Mouse (Mus musculus) ES-E14 (cell line): ENCODE measurements around the gene Fam19a1.

Experiments used
- HCFC1 ChIP-seq: IDR thresholded peaks from 2 replicates; pipeline ENCODE4 v1.6.1; 2012; ENCODE audit warnings: low read length, inconsistent platforms, borderline replicate concordance; ENCODE audit not compliant: insufficient read depth
- ZC3H11A ChIP-seq: IDR thresholded peaks from 2 replicates; pipeline ENCODE4 v1.6.1; 2012; ENCODE audit warnings: low read depth, mild to moderate bottlenecking, inconsistent platforms, low read length, borderline replicate concordance
- ZNF384 ChIP-seq: IDR thresholded peaks from 2 replicates; pipeline ENCODE4 v1.6.1; 2012; ENCODE audit warnings: low read depth, low read length, inconsistent platforms

DNA sequence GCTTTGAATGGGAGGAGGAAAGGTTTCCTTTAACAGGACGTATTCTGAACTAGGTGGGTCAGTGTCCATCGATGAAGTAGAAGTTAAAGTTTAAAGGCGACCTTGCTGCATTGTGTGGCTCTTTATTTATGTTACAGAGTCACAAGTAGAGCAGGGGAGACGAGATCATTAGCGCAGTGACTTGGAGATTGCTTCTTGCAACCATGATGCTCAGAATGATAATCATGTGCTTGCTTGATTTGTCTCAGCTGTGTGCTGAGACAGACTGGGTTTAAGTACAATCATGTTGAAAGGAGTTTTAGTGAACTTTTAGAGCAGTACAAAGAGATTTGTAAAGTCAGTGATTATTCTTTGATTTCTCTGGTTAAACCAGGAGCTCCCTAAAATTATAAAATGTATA lies 536.3 kb downstream of the Fam19a1 start:
- TF ChIP-seq HCFC1 (no peak), ZNF384 (no peak), ZC3H11A (no peak)
